Mouse (Mus musculus) fat pad, adult 2 months (tissue): ENCODE data around the gene Itga2.

Experiments
- DNase-seq: peaks from one replicate; pipeline ENCODE4 v3.0.0-alpha.2; 2011; ENCODE audit warnings: low read depth, low spot score; ENCODE audit errors: extremely low read depth

The Itga2 gene

GRCm38 (mm10) chr13:114885171-114885570 lies 46.7 kb downstream of the Itga2 start:
- DNase-seq = no peak

GRCm38 (mm10) chr13:114878667-114879066 lies 53.2 kb downstream of the Itga2 start:
- no peak for DNase-seq

GRCm38 (mm10) chr13:114876005-114876520 lies 55.8 kb downstream of the Itga2 start:
- DNase-seq = no peak

GRCm38 (mm10) chr13:114874738-114875137 lies 57.2 kb downstream of the Itga2 start:
- DNase-seq = no peak

GRCm38 (mm10) chr13:114857525-114857924 lies 74.4 kb downstream of the Itga2 start:
- no peak for DNase-seq

GRCm38 (mm10) chr13:114856269-114856627 lies 75.7 kb downstream of the Itga2 start:
- DNase-seq = no peak

- DNase-seq = no peak
Observed at GRCm38 (mm10) chr13:114855573-114856268, 76.2 kb downstream of the Itga2 start.

GRCm38 (mm10) chr13:114854428-114854827 lies 77.5 kb downstream of the Itga2 start:
- no peak for DNase-seq

GRCm38 (mm10) chr13:114854023-114854422 lies 77.9 kb downstream of the Itga2 start:
- DNase-seq = no peak

GRCm38 (mm10) chr13:114853152-114853551 lies 78.7 kb downstream of the Itga2 start:
- DNase-seq = no peak

GRCm38 (mm10) chr13:114852264-114853111 lies 79.4 kb downstream of the Itga2 start:
- DNase-seq = no peak

GRCm38 (mm10) chr13:114848945-114849344 lies 83.0 kb downstream of the Itga2 start:
- no peak for DNase-seq

- no peak for DNase-seq
Observed at GRCm38 (mm10) chr13:114845804-114846203, 86.1 kb downstream of the Itga2 start.

- DNase-seq = no peak
Observed at GRCm38 (mm10) chr13:114843318-114843717, 88.6 kb downstream of the Itga2 start.

- DNase-seq = no peak
Observed at GRCm38 (mm10) chr13:114840545-114840944, 91.4 kb downstream of the Itga2 start.

GRCm38 (mm10) chr13:114839098-114839497 lies 92.8 kb downstream of the Itga2 start:
- no peak for DNase-seq

GRCm38 (mm10) chr13:114838535-114838990 lies 93.3 kb downstream of the Itga2 start:
- no peak for DNase-seq

- DNase-seq = no peak
Observed at GRCm38 (mm10) chr13:114837061-114837460, 94.8 kb downstream of the Itga2 start.

GRCm38 (mm10) chr13:114834580-114834979 lies 97.3 kb downstream of the Itga2 start:
- DNase-seq = no peak

- no peak for DNase-seq
Observed at GRCm38 (mm10) chr13:114833351-114833750, 98.5 kb downstream of the Itga2 start.

- DNase-seq = no peak
Observed at GRCm38 (mm10) chr13:114832761-114833160, 99.1 kb downstream of the Itga2 start.

GRCm38 (mm10) chr13:114831367-114831833 lies 100.5 kb downstream of the Itga2 start:
- DNase-seq = no peak
